Mouse (Mus musculus) MEL (cell line): ENCODE measurements around the gene Calm4. TPM values are rescaled to one million over a fixed set of nuclear protein-coding genes. Genes with fewer than 3 reads are reported as not detected.

ENCODE experiments used
- DNase-seq: peaks from one replicate; pipeline ENCODE4 v3.0.0; 2011; ENCODE audit warnings: low read depth, low spot score
- H3K27ac ChIP-seq: 2 replicates; pipeline ENCODE4 v1.5.1; 2012; ENCODE audit warnings: low read depth, mild to moderate bottlenecking, control low read depth, low read length, moderate library complexity; ENCODE audit not compliant: control insufficient read depth
- H3K27me3 ChIP-seq, 2 experiments: fragments of 150-350 bp in 1 of 2; sonication (generic) in 1 of 2; 2 replicates each; pipeline ENCODE4 v1.6.1; 2012; ENCODE audit warnings: low read length in 2 of 2, mild to moderate bottlenecking in 2 of 2, improper control_type of control experiment in 1 of 2, moderate library complexity in 1 of 2; ENCODE audit not compliant: insufficient read depth in 2 of 2, control insufficient read depth in 1 of 2
- H3K36me3 ChIP-seq, 2 experiments: 2 replicates each; pipeline ENCODE4 v1.6.1; 2012 to 2014; ENCODE audit warnings: low read length in 2 of 2, improper control_type of control experiment in 1 of 2, inconsistent platforms in 1 of 2, mild to moderate bottlenecking in 1 of 2; ENCODE audit not compliant: insufficient read depth in 2 of 2, control insufficient read depth in 1 of 2
- H3K4me1 ChIP-seq, 2 experiments: fragments of 150-350 bp in 1 of 2; sonication (generic) in 1 of 2; 2 replicates each; pipeline ENCODE4 v1.6.1; 2012; ENCODE audit warnings: low read length in 2 of 2, improper control_type of control experiment in 1 of 2, mild to moderate bottlenecking in 1 of 2; ENCODE audit not compliant: insufficient read depth in 2 of 2, control insufficient read depth in 1 of 2
- H3K4me3 ChIP-seq, 2 experiments: fragments of 150-350 bp in 1 of 2; sonication (generic) in 1 of 2; 2 replicates each; pipeline ENCODE4 v1.5.1; 2012; ENCODE audit warnings: low read depth in 2 of 2, low read length in 2 of 2, mild to moderate bottlenecking in 2 of 2, moderate library complexity in 2 of 2, control low read depth in 1 of 2, improper control_type of control experiment in 1 of 2; ENCODE audit not compliant: control insufficient read depth in 1 of 2, insufficient read depth in 1 of 2
- H3K79me2 ChIP-seq: 2 replicates; pipeline ENCODE4 v1.6.1; 2012; ENCODE audit warnings: mild to moderate bottlenecking, low read length, moderate library complexity; ENCODE audit not compliant: control insufficient read depth, poor library complexity, insufficient read depth
- H3K9ac ChIP-seq: 2 replicates; pipeline ENCODE4 v1.6.1; 2012; ENCODE audit warnings: low read depth, mild to moderate bottlenecking, control low read depth, low read length, moderate library complexity; ENCODE audit not compliant: control insufficient read depth, poor library complexity, severe bottlenecking
- H3K9me3 ChIP-seq: fragments of 150-350 bp; sonication (generic); replicated peaks from 2 replicates; pipeline ENCODE4 v1.6.1; 2012; ENCODE audit warnings: mild to moderate bottlenecking, low read length, improper control_type of control experiment, moderate library complexity; ENCODE audit not compliant: insufficient read depth
- BHLHE40 ChIP-seq: IDR thresholded peaks from 2 replicates; pipeline ENCODE4 v1.6.1; 2012; ENCODE audit warnings: low read depth, mild to moderate bottlenecking, inconsistent platforms, low read length, improper control_type of control experiment, borderline replicate concordance
- CHD1 ChIP-seq: IDR thresholded peaks from 2 replicates; pipeline ENCODE4 v1.6.1; 2012; ENCODE audit warnings: low read depth, mild to moderate bottlenecking, inconsistent platforms, low read length, improper control_type of control experiment
- CHD2 ChIP-seq: IDR thresholded peaks from 2 replicates; pipeline ENCODE4 v1.6.1; 2011; ENCODE audit warnings: low read length, improper control_type of control experiment
- CTCF ChIP-seq, 3 experiments: IDR thresholded peaks in 2 of 3; conservative IDR thresholded peaks in 1 of 3; 2 replicates each; pipeline ENCODE4 v1.5.1; 2011 to 2012; ENCODE audit warnings: low read length in 3 of 3, low read depth in 2 of 3, mild to moderate bottlenecking in 2 of 3, improper control_type of control experiment in 1 of 3, inconsistent platforms in 1 of 3, mixed read lengths in 1 of 3, moderate library complexity in 1 of 3; ENCODE audit not compliant: control insufficient read depth in 1 of 3, insufficient read depth in 1 of 3, poor library complexity in 1 of 3, severe bottlenecking in 1 of 3
- E2F4 ChIP-seq: IDR thresholded peaks from 2 replicates; pipeline ENCODE4 v1.6.1; 2011; ENCODE audit warnings: low read depth, low read length, improper control_type of control experiment, borderline replicate concordance
- ELF1 ChIP-seq: IDR thresholded peaks from 2 replicates; pipeline ENCODE4 v1.6.1; 2014; ENCODE audit warnings: low read depth, mild to moderate bottlenecking, inconsistent platforms, low read length, improper control_type of control experiment, moderate library complexity
- EP300 ChIP-seq, 2 experiments: IDR thresholded peaks; 2 replicates each; pipeline ENCODE4 v1.6.1; 2011; ENCODE audit warnings: improper control_type of control experiment in 2 of 2, low read length in 2 of 2, low read depth in 1 of 2, mild to moderate bottlenecking in 1 of 2
- ETS1 ChIP-seq: IDR thresholded peaks from 2 replicates; pipeline ENCODE4 v1.6.1; 2012; ENCODE audit warnings: low read depth, mild to moderate bottlenecking, inconsistent platforms, low read length, improper control_type of control experiment, moderate library complexity
- GABPA ChIP-seq: IDR thresholded peaks from 2 replicates; pipeline ENCODE4 v1.6.1; 2012; ENCODE audit warnings: low read depth, mild to moderate bottlenecking, inconsistent platforms, low read length, improper control_type of control experiment, moderate library complexity
- HCFC1 ChIP-seq: IDR thresholded peaks from 2 replicates; pipeline ENCODE4 v1.6.1; 2012; ENCODE audit warnings: low read depth, mild to moderate bottlenecking, inconsistent platforms, low read length, improper control_type of control experiment, moderate library complexity
- JUND ChIP-seq: IDR thresholded peaks from 2 replicates; pipeline ENCODE4 v1.6.1; 2011; ENCODE audit warnings: low read depth, mild to moderate bottlenecking, improper control_type of control experiment, low read length
- KAT2A ChIP-seq: conservative IDR thresholded peaks from 2 replicates; pipeline ENCODE4 v1.6.1; 2012; ENCODE audit warnings: low read depth, low read length, improper control_type of control experiment, inconsistent platforms
- MAFK ChIP-seq: IDR thresholded peaks from 2 replicates; pipeline ENCODE4 v1.6.1; 2011; ENCODE audit warnings: low read depth, mild to moderate bottlenecking, low read length, improper control_type of control experiment, borderline replicate concordance
- MAZ ChIP-seq: IDR thresholded peaks from 2 replicates; pipeline ENCODE4 v1.6.1; 2012; ENCODE audit warnings: low read depth, mild to moderate bottlenecking, inconsistent platforms, low read length, improper control_type of control experiment
- NELFE ChIP-seq: IDR thresholded peaks from 2 replicates; pipeline ENCODE4 v1.6.1; 2011; ENCODE audit warnings: low read depth, low read length, improper control_type of control experiment
- POLR2AphosphoS2 ChIP-seq: IDR thresholded peaks from 2 replicates; pipeline ENCODE4 v1.6.1; 2011; ENCODE audit warnings: low read length, improper control_type of control experiment
- RAD21 ChIP-seq: IDR thresholded peaks from 2 replicates; pipeline ENCODE4 v1.6.1; 2011; ENCODE audit warnings: mild to moderate bottlenecking, low read depth, low read length, improper control_type of control experiment
- RCOR1 ChIP-seq: IDR thresholded peaks from 2 replicates; pipeline ENCODE4 v1.6.1; 2012; ENCODE audit warnings: low read depth, mild to moderate bottlenecking, inconsistent platforms, low read length, improper control_type of control experiment
- SIN3A ChIP-seq: IDR thresholded peaks from 2 replicates; pipeline ENCODE4 v1.6.1; 2012; ENCODE audit warnings: low read length, improper control_type of control experiment, inconsistent platforms
- SMC3 ChIP-seq: IDR thresholded peaks from 2 replicates; pipeline ENCODE4 v1.6.1; 2011; ENCODE audit warnings: low read depth, low read length, improper control_type of control experiment
- TCF12 ChIP-seq: IDR thresholded peaks from 2 replicates; pipeline ENCODE4 v1.6.1; 2014; ENCODE audit warnings: low read depth, mild to moderate bottlenecking, inconsistent platforms, low read length, improper control_type of control experiment, moderate library complexity
- ZC3H11A ChIP-seq: IDR thresholded peaks from 2 replicates; pipeline ENCODE4 v1.6.1; 2012; ENCODE audit warnings: low read depth, mild to moderate bottlenecking, inconsistent platforms, low read length, improper control_type of control experiment
- ZKSCAN1 ChIP-seq: IDR thresholded peaks from 2 replicates; pipeline ENCODE4 v1.6.1; 2012; ENCODE audit warnings: low read depth, mild to moderate bottlenecking, inconsistent platforms, low read length, improper control_type of control experiment, moderate library complexity
- ZMIZ1 ChIP-seq: IDR thresholded peaks from 2 replicates; pipeline ENCODE4 v1.6.1; 2012; ENCODE audit warnings: low read depth, mild to moderate bottlenecking, inconsistent platforms, low read length, improper control_type of control experiment, moderate library complexity
- polyA plus RNA-seq, 2 experiments: library from polyadenylated mRNA; stranded (reverse) in 1 of 2; unstranded in 1 of 2; fragments of >175 nt in 1 of 2; fragments of >200 nt in 1 of 2; gene quantifications; 2 replicates each; pipeline versions ENCODE4 v1.2.1 to v1.2.4; 2012; ENCODE audit warnings: low replicate concordance in 2 of 2, low read depth in 1 of 2; ENCODE audit not compliant: insufficient read length in 2 of 2, insufficient read depth in 1 of 2, missing spikeins in 1 of 2
- total RNA-seq: library from RNA; depleted of rRNA; stranded (reverse); fragments of 300-350 nt; gene quantifications from 2 replicates; pipeline ENCODE4 v1.2.3, GENCODE M21; 2012

Gene Calm4
- total and polyA plus RNA-seq, 3 experiments = not detected

DNA sequence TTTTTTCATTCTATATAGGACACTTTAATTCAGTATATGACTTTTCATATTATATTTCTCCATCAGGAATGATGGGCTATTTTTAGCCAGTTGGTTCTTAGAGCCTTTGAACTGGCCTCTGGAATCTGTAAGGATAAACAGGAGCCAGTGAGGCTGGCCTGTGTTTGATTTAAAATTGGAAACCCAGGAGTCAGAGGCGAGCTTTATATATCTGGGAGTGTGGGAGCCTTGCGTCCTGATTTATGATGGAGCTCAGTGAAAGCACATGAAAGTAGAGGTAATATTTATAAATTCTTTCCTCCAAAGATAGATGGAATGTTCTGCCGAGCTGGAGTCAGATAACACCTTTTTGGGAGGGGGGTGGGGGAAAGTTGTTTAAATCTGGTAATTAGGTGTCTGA, 38.2 kb upstream of the Calm4 start:
- Histone ChIP-seq H3K27ac (no peak overlapping the region), H3K4me1 (no peaks in the 10 kb centered on the region), H3K9me3 (no peaks in the 10 kb centered on the region), H3K27me3 (no peaks in the 10 kb centered on the region), H3K79me2 (no peaks in the 10 kb centered on the region), H3K9ac (no peak overlapping the region), H3K36me3 (no peaks in the 10 kb centered on the region), H3K4me3 (no peak overlapping the region)
- no peak for TF ChIP-seq E2F4
- TF ChIP-seq ETS1 = no peak
- TF ChIP-seq ELF1 = no peak
- no peak for TF ChIP-seq NELFE
- no peak for TF ChIP-seq GABPA
- TF ChIP-seq EP300 (IDR thresholded peaks at IDR 0.05; ENCODE audit: low read depth in 1 of 2, low read length in 2 of 2) = no peak
- no peak for TF ChIP-seq RCOR1
- no peak for TF ChIP-seq MAZ
- TF ChIP-seq MAFK = no peak
- DNase-seq = no peak

DNA sequence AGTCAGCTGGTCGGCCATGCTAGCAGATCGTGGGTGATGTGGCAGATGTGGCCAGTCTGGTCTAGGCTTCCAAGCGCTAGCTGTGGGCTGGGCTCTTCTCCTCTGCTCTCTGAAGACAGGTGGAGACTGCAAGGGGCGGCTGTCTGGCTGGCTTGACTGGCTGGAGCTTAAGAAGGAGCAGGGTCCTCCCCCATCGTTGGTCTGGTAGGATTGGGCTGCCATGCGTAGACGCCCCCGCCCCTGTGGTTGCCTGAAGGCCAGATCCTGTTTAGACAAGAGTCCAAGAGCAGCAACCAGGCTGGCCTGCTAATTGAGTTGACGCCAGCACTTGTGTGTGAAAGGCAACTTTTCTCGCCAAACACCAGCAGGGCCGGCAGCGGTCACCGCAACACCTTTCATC, 33.4 kb upstream of the Calm4 start, which contains the start of gene Calml3:
Calml3 (minus strand) TSS at position 131 of the 400 bp plus-strand sequence.
- peaks cover 0 to 3% of the 10 kb centered on the region in 2 experiments; a peak in 2 of 4 replicates for H3K4me1 ChIP-seq
- no peak for DNase-seq
- TF ChIP-seq CHD2 (no peak), ELF1 (no peak), JUND (no peak), ZC3H11A (no peak), CTCF (IDR thresholded peaks at IDR 0.05 in 2 of 3, conservative IDR thresholded peaks at IDR 0.05 in 1 of 3; ENCODE audit: control insufficient read depth in 1 of 3, insufficient read depth in 1 of 3, low read depth in 2 of 3, low read length in 3 of 3, poor library complexity in 1 of 3, severe bottlenecking in 1 of 3) (no peak), SMC3 (no peak), E2F4 (no peak), MAZ (no peak)
- H3K4me3 ChIP-seq = no peak within 1 kb of the TSS
- no peak within 1 kb of the TSS for H3K27ac ChIP-seq
- peaks cover 0 to 2% of the 10 kb centered on the region in 2 experiments; a peak in 1 of 4 replicates for H3K36me3 ChIP-seq
- H3K27me3 ChIP-seq = no peaks in the 10 kb centered on the region
- no peak within 1 kb of the TSS for H3K9ac ChIP-seq
- no peaks in the 10 kb centered on the region for H3K79me2 ChIP-seq
- H3K9me3 ChIP-seq = no peaks in the 10 kb centered on the region

DNA sequence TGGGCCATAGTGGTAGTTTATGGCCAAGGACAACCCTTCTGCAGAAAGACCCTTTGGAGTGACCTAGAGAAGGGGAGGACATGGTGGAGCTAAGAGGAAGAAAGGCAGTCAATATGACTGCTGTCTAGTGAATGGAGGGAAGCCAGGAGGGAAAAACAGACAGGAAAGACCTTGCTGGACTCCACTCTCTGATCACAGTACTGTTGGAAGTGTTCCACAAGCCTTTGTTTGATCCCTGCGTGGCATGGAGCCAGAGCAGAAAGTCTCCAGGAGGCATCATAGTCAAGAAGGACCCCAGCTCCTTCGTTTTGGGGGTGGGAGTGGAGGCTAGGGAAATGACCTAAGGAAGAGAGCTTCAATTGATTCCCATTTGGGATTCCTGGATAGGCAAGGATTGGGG, 32.4 kb upstream of the Calm4 start:
- H3K9ac ChIP-seq = no peak overlapping the region
- no peak overlapping the region for H3K27ac ChIP-seq
- peaks cover 0 to 2% of the 10 kb centered on the region in 2 experiments; a peak in 1 of 4 replicates for H3K36me3 ChIP-seq
- H3K79me2 ChIP-seq = no peaks in the 10 kb centered on the region
- H3K4me3 ChIP-seq = no peak overlapping the region
- peaks cover 0 to 3% of the 10 kb centered on the region in 2 experiments; a peak in 2 of 4 replicates for H3K4me1 ChIP-seq
- H3K9me3 ChIP-seq = no peaks in the 10 kb centered on the region
- DNase-seq = no peak
- no peak for TF ChIP-seq POLR2AphosphoS2
- TF ChIP-seq CTCF (IDR thresholded peaks at IDR 0.05 in 2 of 3, conservative IDR thresholded peaks at IDR 0.05 in 1 of 3; ENCODE audit: control insufficient read depth in 1 of 3, insufficient read depth in 1 of 3, low read depth in 2 of 3, low read length in 3 of 3, poor library complexity in 1 of 3, severe bottlenecking in 1 of 3) = no peak
- no peak for TF ChIP-seq BHLHE40
- TF ChIP-seq CHD2 = no peak
- no peak for TF ChIP-seq ZMIZ1
- TF ChIP-seq SIN3A = no peak
- no peak for TF ChIP-seq ELF1
- no peak for TF ChIP-seq EP300 (IDR thresholded peaks at IDR 0.05; ENCODE audit: low read depth in 1 of 2, low read length in 2 of 2)
- TF ChIP-seq ETS1 = no peak
- TF ChIP-seq NELFE = no peak
- no peak for TF ChIP-seq RAD21
- no peak for TF ChIP-seq HCFC1
- no peak for TF ChIP-seq CHD1
- TF ChIP-seq KAT2A = no peak
- no peak for TF ChIP-seq ZKSCAN1
- no peak for TF ChIP-seq TCF12
- H3K27me3 ChIP-seq = no peaks in the 10 kb centered on the region
